Mouse (Mus musculus) fibroblast of lung, adult 2 months (primary cell): ENCODE measurements around the gene Six4.
"Not testable (repeated sequence)": the region's sequence is repeated elsewhere in the genome, so short reads cannot be mapped to it uniquely, and the experiment has no call there.

Experiments used
- DNase-seq: peaks from one replicate; pipeline ENCODE4 v3.0.0-alpha.2; 2011; ENCODE audit warnings: low read depth

Six4 gene

GRCm38 (mm10) chr12:73088500-73088899 lies 24.8 kb downstream of the Six4 start:
- no peak for DNase-seq

GRCm38 (mm10) chr12:73087086-73087485 lies 26.2 kb downstream of the Six4 start:
- DNase-seq: no peak

- DNase-seq: no peak
These were observed 27.3 kb downstream of the Six4 start for GRCm38 (mm10) chr12:73085739-73086630.

- DNase-seq: no peak
These were observed 29.5 kb downstream of the Six4 start for GRCm38 (mm10) chr12:73083773-73084172.

- not testable (repeated sequence) for DNase-seq
These were observed 31.4 kb downstream of the Six4 start for GRCm38 (mm10) chr12:73081828-73082227.

- no peak for DNase-seq
These were observed 52.3 kb downstream of the Six4 start for GRCm38 (mm10) chr12:73060805-73061410.

- DNase-seq: no peak
These were observed 55.8 kb downstream of the Six4 start for GRCm38 (mm10) chr12:73057492-73057891.

GRCm38 (mm10) chr12:73055451-73055850 lies 57.8 kb downstream of the Six4 start:
- DNase-seq: no peak

- no peak for DNase-seq
These were observed 58.6 kb downstream of the Six4 start for GRCm38 (mm10) chr12:73054576-73055185.

- DNase-seq: peak; percentile 77
These were observed 59.5 kb downstream of the Six4 start, which contains the start of gene Six1 for GRCm38 (mm10) chr12:73053668-73054241. Gene Six1 (minus strand): TSS chr12:73053887.

- no peak for DNase-seq
These were observed 60.3 kb downstream of the Six4 start for GRCm38 (mm10) chr12:73052651-73053591.

GRCm38 (mm10) chr12:73052036-73052650 lies 61.1 kb downstream of the Six4 start:
- DNase-seq: no peak

GRCm38 (mm10) chr12:73050811-73051580 lies 62.3 kb downstream of the Six4 start:
- DNase-seq: no peak

- no peak for DNase-seq
These were observed 63.0 kb downstream of the Six4 start for GRCm38 (mm10) chr12:73050305-73050704.
